Mouse (Mus musculus) liver, postnatal 0 days (tissue): Measurements from ENCODE around the gene Fat3. TPM values are rescaled to one million over a fixed set of nuclear protein-coding genes. Genes with fewer than 3 reads are reported as not detected.

Source experiments
- ATAC-seq: fragments of 200-750 bp; cut with Nextera tagmentation; 2 replicates; pipeline ENCODE4 v1.8.0; 2017; ENCODE audit warnings: mild to moderate bottlenecking, moderate library complexity
- DNase-seq: peaks from one replicate; pipeline ENCODE4 v3.0.0-alpha.2; 2016
- H3K27ac ChIP-seq: fragments of 300-500 bp; sonication (generic); 2 replicates; pipeline ENCODE4 v1.5.1; 2014; ENCODE audit warnings: antibody characterized with exemption, moderate library complexity, mild to moderate bottlenecking, low read depth
- H3K27me3 ChIP-seq: fragments of 300-500 bp; sonication (generic); 2 replicates; pipeline ENCODE4 v1.6.1; 2014; ENCODE audit warnings: low read length, control low read depth, mixed read lengths; ENCODE audit not compliant: insufficient read depth
- H3K36me3 ChIP-seq: fragments of 300-500 bp; sonication (generic); replicated peaks from 2 replicates; pipeline ENCODE4 v1.6.1; 2014; ENCODE audit warnings: mild to moderate bottlenecking, control low read depth, low read length, moderate library complexity, mixed read lengths; ENCODE audit not compliant: insufficient read depth
- H3K4me1 ChIP-seq: fragments of 300-500 bp; sonication (generic); 2 replicates; pipeline ENCODE4 v1.6.1; 2014; ENCODE audit warnings: antibody characterized with exemption, mild to moderate bottlenecking, control low read depth; ENCODE audit not compliant: insufficient read depth
- H3K4me2 ChIP-seq: fragments of 300-500 bp; sonication (generic); 2 replicates; pipeline ENCODE4 v1.6.1; 2014; ENCODE audit warnings: low read depth, mild to moderate bottlenecking, low read length, moderate library complexity, mixed read lengths
- H3K4me3 ChIP-seq: fragments of 300-500 bp; sonication (generic); 2 replicates; pipeline ENCODE4 v1.5.1; 2014; ENCODE audit warnings: low read depth, low read length
- H3K9ac ChIP-seq: fragments of 300-500 bp; sonication (generic); replicated peaks from 2 replicates; pipeline ENCODE4 v1.6.1; 2014; ENCODE audit warnings: mild to moderate bottlenecking, moderate library complexity
- H3K9me3 ChIP-seq: fragments of 300-500 bp; sonication (generic); 2 replicates; pipeline ENCODE4 v1.6.1; 2016; ENCODE audit warnings: mild to moderate bottlenecking, control low read depth, low read length, mixed read lengths
- CTCF ChIP-seq: sonication (generic); IDR thresholded peaks from 2 replicates; pipeline ENCODE4 v1.5.1; 2016; ENCODE audit warnings: antibody characterized with exemption, low read depth
- EP300 ChIP-seq: IDR thresholded peaks from 2 replicates; pipeline ENCODE4 v1.6.1; 2016; ENCODE audit warnings: antibody characterized with exemption, low read depth, mild to moderate bottlenecking
- WGBS: fragments of 180-500 bp; shearing (Covaris S2); extraction: QIAGEN DNeasy Blood & Tissue Kit; methylation state at CpG from one replicate; pipeline ENCODE4 v1.1.7; 2014; ENCODE audit not compliant: insufficient replicate concordance; 5-methylcytosine and 5-hydroxymethylcytosine counted together
- polyA plus RNA-seq: library from polyadenylated mRNA; unstranded; fragments of >200 nt; fragmentation: Nextera tagmentation; extraction: Ambion mirVana; gene quantifications from 2 replicates; pipeline ENCODE4 v1.2.1, GENCODE M21; 2015

Fat3 gene
- polyA plus RNA-seq, 1 experiment from 2014 or later: 0.02 TPM

DNA sequence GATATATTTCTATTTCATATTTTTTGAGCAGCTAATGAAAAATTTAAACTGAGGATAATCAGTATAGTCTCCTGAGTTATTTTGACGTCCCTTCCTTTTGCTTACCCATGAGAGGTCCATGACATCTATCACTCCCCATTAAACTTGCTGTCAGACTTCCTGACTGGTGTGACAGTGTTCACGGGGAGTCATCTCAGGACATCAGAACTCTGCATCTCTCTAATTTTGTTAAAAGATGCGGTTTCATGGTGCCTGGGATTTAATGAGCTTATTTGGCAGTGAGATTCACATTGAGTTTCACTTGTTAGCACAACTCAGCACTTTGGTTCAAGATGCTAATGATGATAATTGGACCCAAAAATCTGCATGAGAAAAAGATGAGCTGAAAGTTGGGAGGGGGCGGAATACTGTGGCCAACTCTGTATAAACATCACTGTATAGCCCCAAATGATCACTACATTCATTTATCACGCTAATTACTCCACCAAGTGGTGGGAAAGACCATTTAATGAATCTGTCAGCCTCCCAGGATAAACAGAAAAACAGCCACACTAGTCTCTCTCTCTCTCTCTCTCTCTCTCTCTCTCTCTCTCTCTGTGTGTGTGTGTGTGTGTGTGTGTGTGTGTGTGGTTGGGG is 545.8 kb downstream of the Fat3 start:
- TF ChIP-seq CTCF: no peak
- no peak for TF ChIP-seq EP300
- Histone ChIP-seq H3K27ac (no peak overlapping the region), H3K4me2 (no peak overlapping the region), H3K9me3 (no peaks in the 10 kb centered on the region), H3K36me3 (no peaks in the 10 kb centered on the region), H3K27me3 (no peaks in the 10 kb centered on the region), H3K4me3 (no peak overlapping the region), H3K4me1 (no peaks in the 10 kb centered on the region), H3K9ac (no peak overlapping the region)
- no peak for DNase-seq
- no peak for ATAC-seq
- WGBS: 63% methylated on average over 5 of the region's 5 CpGs

DNA sequence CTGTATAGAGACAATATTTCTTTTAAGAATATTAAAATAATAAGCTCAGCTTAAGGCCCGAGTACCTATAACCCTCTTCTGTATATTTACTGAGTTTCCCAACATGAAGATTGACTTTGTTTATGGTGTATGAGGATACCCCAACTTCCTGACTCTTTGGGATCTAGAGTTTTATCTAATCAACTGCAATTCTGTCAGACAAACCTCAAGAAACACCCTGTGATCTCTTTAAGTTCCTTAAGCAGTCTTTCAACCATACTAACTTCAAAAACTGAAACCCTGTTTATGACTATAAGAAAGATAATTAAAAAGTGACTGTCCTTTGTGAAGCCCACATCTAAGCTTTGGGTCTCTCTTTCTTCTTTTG is 546.8 kb downstream of the Fat3 start:
- Histone ChIP-seq H3K4me1 (no peaks in the 10 kb centered on the region), H3K4me2 (no peak overlapping the region), H3K36me3 (no peaks in the 10 kb centered on the region), H3K4me3 (no peak overlapping the region), H3K9ac (no peak overlapping the region), H3K9me3 (no peaks in the 10 kb centered on the region), H3K27ac (no peak overlapping the region), H3K27me3 (no peaks in the 10 kb centered on the region)
- 68% methylated on average over 1 of the region's 1 CpGs for WGBS
- ATAC-seq (no peak), DNase-seq (no peak)
- TF ChIP-seq EP300: no peak
- no peak for TF ChIP-seq CTCF

DNA sequence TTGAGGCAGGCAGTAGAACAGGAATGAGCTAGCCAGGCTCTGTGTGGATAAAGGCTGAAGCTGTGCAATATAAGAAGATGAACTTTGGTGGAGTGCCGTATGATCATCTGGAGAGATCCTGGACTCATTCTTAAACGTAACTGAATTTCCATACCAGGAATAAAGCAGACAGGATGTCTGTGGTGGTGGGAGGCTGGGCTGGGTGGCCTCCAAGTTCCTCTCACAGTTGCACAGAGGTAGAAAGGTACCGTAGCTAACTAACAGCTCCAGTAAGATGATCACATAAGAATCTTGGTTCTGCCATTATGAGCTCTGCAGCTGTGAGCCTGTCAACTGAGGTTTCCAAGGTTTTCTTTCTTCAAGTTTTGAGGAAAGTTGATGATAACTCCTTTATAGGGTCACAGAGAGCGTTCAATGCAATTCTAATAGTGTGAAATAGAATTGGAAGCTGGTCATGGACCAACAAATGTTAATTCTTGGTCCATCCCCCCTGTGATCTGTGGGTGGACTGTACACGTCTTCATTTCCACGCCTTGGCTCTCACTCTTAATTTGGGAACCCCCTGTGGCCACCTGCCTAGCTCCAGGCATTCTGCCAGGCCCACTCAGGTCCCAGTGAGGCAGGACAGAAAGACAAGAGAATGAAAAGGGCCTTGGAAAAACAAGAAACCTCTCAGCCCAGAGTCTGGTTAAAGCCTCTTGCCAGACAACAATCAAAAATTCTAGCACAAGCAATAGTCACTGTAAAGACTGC is 547.3 kb downstream of the Fat3 start:
- Histone ChIP-seq H3K36me3 (no peaks in the 10 kb centered on the region), H3K4me1 (no peaks in the 10 kb centered on the region), H3K9ac (no peak overlapping the region), H3K9me3 (no peaks in the 10 kb centered on the region), H3K27ac (no peak overlapping the region), H3K27me3 (no peaks in the 10 kb centered on the region), H3K4me2 (no peak overlapping the region), H3K4me3 (no peak overlapping the region)
- ATAC-seq (no peak), DNase-seq (no peak)
- TF ChIP-seq CTCF: no peak
- no peak for TF ChIP-seq EP300
- WGBS: 67% methylated on average over 6 of the region's 6 CpGs

DNA sequence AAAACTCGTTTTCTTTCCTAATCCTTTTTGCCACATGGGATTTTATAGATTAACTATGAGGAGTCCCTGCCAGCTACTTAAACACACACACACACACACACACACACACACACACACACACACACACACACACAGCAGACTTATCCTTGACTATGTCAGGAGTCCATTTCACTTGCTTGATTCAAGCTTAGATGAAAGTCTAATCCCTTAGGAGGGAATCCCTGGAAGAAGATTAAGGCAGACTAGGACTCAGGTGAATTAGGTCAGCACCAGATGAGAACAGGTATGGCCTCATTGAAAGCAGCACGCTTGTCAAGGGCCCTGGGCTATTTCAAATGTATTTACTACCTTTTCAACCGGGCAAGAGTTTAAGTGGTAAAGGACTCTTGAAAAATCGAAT is 553.0 kb downstream of the Fat3 start:
- Histone ChIP-seq H3K4me2 (no peak overlapping the region), H3K4me1 (no peaks in the 10 kb centered on the region), H3K4me3 (no peak overlapping the region), H3K27ac (no peak overlapping the region), H3K9me3 (no peaks in the 10 kb centered on the region), H3K27me3 (no peaks in the 10 kb centered on the region), H3K36me3 (no peaks in the 10 kb centered on the region), H3K9ac (no peak overlapping the region)
- TF ChIP-seq CTCF (no peak), EP300 (no peak)
- WGBS: 70% methylated on average over 4 of the region's 4 CpGs
- no peak for DNase-seq
- no peak for ATAC-seq

DNA sequence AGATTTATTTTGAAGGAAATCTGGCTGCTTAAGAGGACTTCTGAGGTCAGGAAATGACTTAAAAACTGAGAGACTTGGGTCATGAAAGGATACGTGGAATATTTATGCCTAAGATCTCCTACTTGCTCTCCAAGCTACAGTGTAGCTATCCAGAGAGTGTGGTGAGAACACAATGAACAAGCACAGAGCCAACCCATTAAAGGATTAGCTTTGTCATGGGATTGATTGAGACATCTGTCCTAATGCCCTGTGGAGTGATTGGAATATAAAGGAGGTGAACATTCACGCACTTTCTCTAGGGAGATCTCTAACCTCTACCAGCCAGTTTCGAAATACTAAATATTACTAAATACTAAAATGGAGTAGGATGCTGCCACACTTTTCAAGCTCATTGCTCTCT is 556.9 kb downstream of the Fat3 start:
- 61% methylated on average over 3 of the region's 3 CpGs for WGBS
- no peaks in the 10 kb centered on the region for H3K4me1 ChIP-seq
- TF ChIP-seq CTCF (no peak), EP300 (no peak)
- H3K36me3 ChIP-seq: no peaks in the 10 kb centered on the region
- no peak overlapping the region for H3K4me2 ChIP-seq
- H3K4me3 ChIP-seq: no peak overlapping the region
- no peaks in the 10 kb centered on the region for H3K27me3 ChIP-seq
- H3K27ac ChIP-seq: no peak overlapping the region
- H3K9ac ChIP-seq: no peak overlapping the region
- DNase-seq: no peak
- no peaks in the 10 kb centered on the region for H3K9me3 ChIP-seq
- no peak for ATAC-seq

DNA sequence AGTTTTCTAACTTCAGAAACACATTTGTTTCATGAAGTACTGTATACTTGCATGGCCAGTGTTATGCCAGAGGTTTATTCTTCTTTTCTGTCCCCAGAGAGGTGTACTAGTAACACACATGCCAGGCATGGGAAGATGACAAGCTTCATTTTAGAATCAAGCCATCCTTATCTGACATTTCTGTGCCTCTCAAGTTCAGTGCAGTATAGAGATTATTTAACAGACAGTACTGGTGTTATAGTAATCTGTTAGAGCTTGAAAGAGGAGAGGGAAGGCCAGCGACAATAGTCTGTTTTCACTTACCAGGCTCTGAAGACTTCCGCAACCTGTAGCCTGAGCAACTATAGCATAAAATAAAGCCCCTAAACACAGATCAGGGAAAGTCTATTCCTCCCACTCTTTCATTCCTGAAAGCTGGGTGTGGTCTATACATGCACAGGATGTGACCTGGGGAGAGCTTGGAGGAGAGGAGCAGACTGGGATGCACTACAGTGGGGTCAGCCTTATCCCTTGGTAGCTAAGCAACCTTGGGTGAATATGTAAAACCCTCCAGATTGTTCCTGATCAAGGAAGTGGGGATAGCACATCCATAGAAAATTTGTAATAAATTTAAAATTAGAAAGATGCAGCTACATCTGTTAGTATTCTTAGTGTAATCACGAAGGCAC is 557.5 kb downstream of the Fat3 start:
- H3K4me1 ChIP-seq: no peaks in the 10 kb centered on the region
- H3K9ac ChIP-seq: no peak overlapping the region
- no peaks in the 10 kb centered on the region for H3K27me3 ChIP-seq
- WGBS: 54% methylated on average over 3 of the region's 3 CpGs
- ATAC-seq: no peak
- H3K4me3 ChIP-seq: no peak overlapping the region
- no peak overlapping the region for H3K4me2 ChIP-seq
- DNase-seq: no peak
- H3K36me3 ChIP-seq: no peaks in the 10 kb centered on the region
- no peaks in the 10 kb centered on the region for H3K9me3 ChIP-seq
- no peak overlapping the region for H3K27ac ChIP-seq
- TF ChIP-seq EP300: 0 out of 2 replicates have a peak, but pooled peaks have one; percentile 27
- TF ChIP-seq CTCF: no peak
